Mouse (Mus musculus): ENCODE results near the gene Cmtr1. TPM values are rescaled to one million over a fixed set of nuclear protein-coding genes. Genes with fewer than 3 reads are reported as not detected.
A peak's percentile ranks its signal among the peaks of the same experiment; 100 is the strongest.

Cmtr1 gene
- polyA plus RNA-seq, 1 experiment from 2014 or later = 48.7 TPM

GRCm38 (mm10) chr17:29725027-29725620 is 64.7 kb downstream of the Cmtr1 start:
- Histone ChIP-seq H3K9me3 (ENCODE audit: control insufficient read depth, low read length) (no peaks in the 10 kb centered on the region), H3K27me3 (ENCODE audit: control insufficient read depth, insufficient read depth, low read length) (no peaks in the 10 kb centered on the region), H3K9ac (ENCODE audit: low read length) (no peak overlapping the region), H3K4me3 (ENCODE audit: low read depth, low read length) (no peak overlapping the region), H3K27ac (replicated peaks) (no peak overlapping the region), H3K4me1 (replicated peaks; ENCODE audit: control insufficient read depth, insufficient read depth) (no peaks in the 10 kb centered on the region), H3K36me3 (ENCODE audit: control insufficient read depth, insufficient read depth, low read length) (no peaks in the 10 kb centered on the region), H3K4me2 (replicated peaks; ENCODE audit: low read depth) (no peak overlapping the region)
- 52% methylated on average over 6 of the region's 6 CpGs for WGBS
- ATAC-seq (ENCODE audit: low FRiP score, low TSS enrichment) (no peak), DNase-seq (ENCODE audit: low spot score) (no peak)
- no peak for TF ChIP-seq CTCF (IDR thresholded peaks at IDR 0.05; ENCODE audit: low read depth)
- TF ChIP-seq EP300 (optimal IDR thresholded peaks at IDR 0.05) = no peak

GRCm38 (mm10) chr17:29728082-29728481 is 67.7 kb downstream of the Cmtr1 start:
- Histone ChIP-seq H3K27me3 (ENCODE audit: control insufficient read depth, insufficient read depth, low read length) (no peaks in the 10 kb centered on the region), H3K36me3 (ENCODE audit: control insufficient read depth, insufficient read depth, low read length) (no peaks in the 10 kb centered on the region), H3K4me1 (replicated peaks; ENCODE audit: control insufficient read depth, insufficient read depth) (no peaks in the 10 kb centered on the region), H3K9ac (ENCODE audit: low read length) (no peak overlapping the region), H3K27ac (replicated peaks) (no peak overlapping the region), H3K4me3 (ENCODE audit: low read depth, low read length) (no peak overlapping the region), H3K9me3 (ENCODE audit: control insufficient read depth, low read length) (no peaks in the 10 kb centered on the region), H3K4me2 (replicated peaks; ENCODE audit: low read depth) (no peak overlapping the region)
- TF ChIP-seq EP300 (optimal IDR thresholded peaks at IDR 0.05) = no peak
- peak; percentile 16 for TF ChIP-seq CTCF (IDR thresholded peaks at IDR 0.05; ENCODE audit: low read depth)
- 50% methylated on average over 8 of the region's 8 CpGs for WGBS
- DNase-seq (ENCODE audit: low spot score) (no peak), ATAC-seq (ENCODE audit: low FRiP score, low TSS enrichment) (no peak)

- Histone ChIP-seq H3K27ac (replicated peaks) (no peak overlapping the region), H3K4me3 (ENCODE audit: low read depth, low read length) (no peak overlapping the region), H3K4me2 (replicated peaks; ENCODE audit: low read depth) (no peak overlapping the region), H3K36me3 (ENCODE audit: control insufficient read depth, insufficient read depth, low read length) (no peaks in the 10 kb centered on the region), H3K9ac (ENCODE audit: low read length) (no peak overlapping the region), H3K27me3 (ENCODE audit: control insufficient read depth, insufficient read depth, low read length) (no peaks in the 10 kb centered on the region), H3K9me3 (ENCODE audit: control insufficient read depth, low read length) (no peaks in the 10 kb centered on the region), H3K4me1 (replicated peaks; ENCODE audit: control insufficient read depth, insufficient read depth) (no peaks in the 10 kb centered on the region)
- no peak for TF ChIP-seq EP300 (optimal IDR thresholded peaks at IDR 0.05)
- peak; percentile 9; the same call in 1 of the 2 replicates for TF ChIP-seq CTCF (IDR thresholded peaks at IDR 0.05; ENCODE audit: low read depth)
- ATAC-seq (ENCODE audit: low FRiP score, low TSS enrichment) (no peak), DNase-seq (ENCODE audit: low spot score) (no peak)
- WGBS = 52% methylated on average over 13 of the region's 13 CpGs
Measured at GRCm38 (mm10) chr17:29730510-29731265, 70.3 kb downstream of the Cmtr1 start.

- DNase-seq (ENCODE audit: low spot score) (no peak), ATAC-seq (ENCODE audit: low FRiP score, low TSS enrichment) (no peak)
- TF ChIP-seq EP300 (optimal IDR thresholded peaks at IDR 0.05) (no peak), CTCF (IDR thresholded peaks at IDR 0.05; ENCODE audit: low read depth) (no peak)
- no peak overlapping the region for H3K4me3 ChIP-seq (ENCODE audit: low read depth, low read length)
- no peaks in the 10 kb centered on the region for H3K36me3 ChIP-seq (ENCODE audit: control insufficient read depth, insufficient read depth, low read length)
- H3K9ac ChIP-seq (ENCODE audit: low read length) = no peak overlapping the region
- H3K4me2 ChIP-seq (replicated peaks; ENCODE audit: low read depth) = no peak overlapping the region
- H3K4me1 ChIP-seq (replicated peaks; ENCODE audit: control insufficient read depth, insufficient read depth) = no peaks in the 10 kb centered on the region
- 59% methylated on average over 11 of the region's 12 CpGs for WGBS
- no peaks in the 10 kb centered on the region for H3K9me3 ChIP-seq (ENCODE audit: control insufficient read depth, low read length)
- H3K27ac ChIP-seq (replicated peaks) = no peak overlapping the region
- H3K27me3 ChIP-seq (ENCODE audit: control insufficient read depth, insufficient read depth, low read length) = no peaks in the 10 kb centered on the region
Measured at GRCm38 (mm10) chr17:29731266-29731952, 71.0 kb downstream of the Cmtr1 start.

- DNase-seq (ENCODE audit: low spot score) (no peak), ATAC-seq (ENCODE audit: low FRiP score, low TSS enrichment) (no peak)
- Histone ChIP-seq H3K4me1 (replicated peaks; ENCODE audit: control insufficient read depth, insufficient read depth) (no peaks in the 10 kb centered on the region), H3K36me3 (ENCODE audit: control insufficient read depth, insufficient read depth, low read length) (no peaks in the 10 kb centered on the region), H3K4me2 (replicated peaks; ENCODE audit: low read depth) (no peak overlapping the region), H3K27me3 (ENCODE audit: control insufficient read depth, insufficient read depth, low read length) (no peaks in the 10 kb centered on the region), H3K4me3 (ENCODE audit: low read depth, low read length) (no peak overlapping the region), H3K27ac (replicated peaks) (no peak overlapping the region), H3K9ac (ENCODE audit: low read length) (no peak overlapping the region), H3K9me3 (ENCODE audit: control insufficient read depth, low read length) (no peaks in the 10 kb centered on the region)
- WGBS = 68% methylated on average over 6 of the region's 6 CpGs
- TF ChIP-seq EP300 (optimal IDR thresholded peaks at IDR 0.05) = no peak
- no peak for TF ChIP-seq CTCF (IDR thresholded peaks at IDR 0.05; ENCODE audit: low read depth)
Measured at GRCm38 (mm10) chr17:29731953-29732325, 71.5 kb downstream of the Cmtr1 start.

- no peak for ATAC-seq (ENCODE audit: low FRiP score, low TSS enrichment)
- Histone ChIP-seq H3K4me3 (ENCODE audit: low read depth, low read length) (no peak overlapping the region), H3K9me3 (ENCODE audit: control insufficient read depth, low read length) (no peaks in the 10 kb centered on the region), H3K36me3 (ENCODE audit: control insufficient read depth, insufficient read depth, low read length) (no peaks in the 10 kb centered on the region), H3K27me3 (ENCODE audit: control insufficient read depth, insufficient read depth, low read length) (no peaks in the 10 kb centered on the region), H3K27ac (replicated peaks) (no peak overlapping the region), H3K4me2 (replicated peaks; ENCODE audit: low read depth) (no peak overlapping the region), H3K4me1 (replicated peaks; ENCODE audit: control insufficient read depth, insufficient read depth) (no peaks in the 10 kb centered on the region), H3K9ac (ENCODE audit: low read length) (no peak overlapping the region)
- DNase-seq (ENCODE audit: low spot score) = no peak
- WGBS = 57% methylated on average over 2 of the region's 2 CpGs
- TF ChIP-seq CTCF (IDR thresholded peaks at IDR 0.05; ENCODE audit: low read depth) (no peak), EP300 (optimal IDR thresholded peaks at IDR 0.05) (no peak)
Measured at GRCm38 (mm10) chr17:29732522-29732921, 72.1 kb downstream of the Cmtr1 start.

Data from stomach, postnatal 0 days (tissue).